Mouse (Mus musculus) hindbrain, postnatal 0 days (tissue): ENCODE data around the gene Syngr3. TPM values are rescaled to one million over a fixed set of nuclear protein-coding genes. Genes with fewer than 3 reads are reported as not detected.

Source experiments
- ATAC-seq: fragments of 200-750 bp; cut with Nextera tagmentation; 2 replicates; pipeline ENCODE4 v1.8.0; 2017; ENCODE audit warnings: mild to moderate bottlenecking, moderate TSS enrichment, moderate library complexity
- DNase-seq: peaks from one replicate; pipeline ENCODE4 v3.0.0-alpha.2; 2015; ENCODE audit warnings: low spot score
- H3K27ac ChIP-seq: fragments of 300-500 bp; sonication (generic); 2 replicates; pipeline ENCODE4 v1.5.1; 2014; ENCODE audit warnings: mild to moderate bottlenecking
- H3K27me3 ChIP-seq: fragments of 300-500 bp; sonication (generic); 2 replicates; pipeline ENCODE4 v1.6.1; 2014; ENCODE audit warnings: low read length, mixed read lengths; ENCODE audit not compliant: insufficient read depth
- H3K36me3 ChIP-seq: fragments of 300-500 bp; sonication (generic); 2 replicates; pipeline ENCODE4 v1.6.1; 2014; ENCODE audit warnings: low read length, mixed read lengths; ENCODE audit not compliant: insufficient read depth
- H3K4me1 ChIP-seq: fragments of 300-500 bp; sonication (generic); 2 replicates; pipeline ENCODE4 v1.6.1; 2014; ENCODE audit warnings: antibody characterized with exemption, low read length, mixed read lengths; ENCODE audit not compliant: insufficient read depth
- H3K4me2 ChIP-seq: fragments of 300-500 bp; sonication (generic); 2 replicates; pipeline ENCODE4 v1.6.1; 2014; ENCODE audit warnings: low read depth, mild to moderate bottlenecking, low read length, moderate library complexity, mixed read lengths
- H3K4me3 ChIP-seq: fragments of 300-500 bp; sonication (generic); 2 replicates; pipeline ENCODE4 v1.5.1; 2014; ENCODE audit warnings: low read length
- H3K9ac ChIP-seq: fragments of 300-500 bp; sonication (generic); replicated peaks from 2 replicates; pipeline ENCODE4 v1.6.1; 2014; ENCODE audit warnings: mild to moderate bottlenecking, low read length, moderate library complexity, mixed read lengths
- H3K9me3 ChIP-seq: fragments of 300-500 bp; sonication (generic); 2 replicates; pipeline ENCODE4 v1.6.1; 2016; ENCODE audit warnings: low read length, mixed read lengths
- CTCF ChIP-seq: IDR thresholded peaks from 2 replicates; pipeline ENCODE4 v1.5.1; 2016; ENCODE audit warnings: antibody characterized with exemption, control low read depth, low read depth
- WGBS: fragments of 180-500 bp; shearing (Covaris S2); extraction: QIAGEN DNeasy Blood & Tissue Kit; methylation state at CpG from one replicate; pipeline ENCODE4 v1.1.7; 2014; 5-methylcytosine and 5-hydroxymethylcytosine counted together
- polyA plus RNA-seq: library from polyadenylated mRNA; unstranded; fragments of >200 nt; fragmentation: Nextera tagmentation; extraction: Ambion mirVana; gene quantifications from 2 replicates; pipeline ENCODE4 v1.2.1, GENCODE M21; 2015
- total RNA-seq: library from RNA; depleted of rRNA; stranded (reverse); fragments of >200 nt; gene quantifications from 2 replicates; pipeline ENCODE4 v1.2.3, GENCODE M21; 2014

Gene Syngr3
- total and polyA plus RNA-seq, 2 experiments from 2014 or later, result 294 to 331 TPM

DNA sequence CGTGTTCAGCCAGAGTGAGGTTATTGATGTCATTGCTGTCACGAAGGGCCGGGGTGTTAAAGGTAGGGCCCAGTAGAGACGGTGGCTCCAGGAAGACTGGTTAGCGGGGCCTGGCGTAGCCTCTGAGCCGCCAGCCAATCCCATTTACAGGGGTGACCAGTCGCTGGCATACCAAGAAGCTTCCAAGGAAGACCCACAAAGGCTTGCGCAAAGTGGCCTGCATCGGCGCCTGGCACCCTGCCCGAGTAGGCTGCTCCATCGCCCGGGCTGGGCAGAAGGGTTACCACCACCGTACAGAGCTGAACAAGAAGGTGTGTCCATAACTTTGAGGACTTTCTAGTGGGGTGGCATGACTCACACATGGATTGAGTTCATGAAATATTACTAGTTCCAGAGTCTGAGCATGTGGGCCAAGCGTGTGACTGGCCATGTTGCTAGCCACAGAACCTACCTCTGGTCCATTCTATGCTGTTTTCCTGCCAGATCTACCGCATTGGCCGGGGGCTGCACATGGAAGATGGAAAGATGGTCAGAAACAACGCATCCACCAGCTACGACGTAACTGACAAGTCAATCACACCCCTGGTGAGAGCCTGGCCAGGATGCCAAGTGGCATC is 43.8 kb upstream of the Syngr3 start:
- Histone ChIP-seq H3K4me1 (0 out of 2 replicates have a peak, but pooled peaks cover 5% of the 10 kb centered on the region), H3K27me3 (no peaks in the 10 kb centered on the region), H3K9me3 (no peaks in the 10 kb centered on the region), H3K4me3 (no peak overlapping the region), H3K9ac (no peak overlapping the region), H3K36me3 (no peaks in the 10 kb centered on the region), H3K27ac (no peak overlapping the region), H3K4me2 (no peak overlapping the region)
- no peak for TF ChIP-seq CTCF
- DNase-seq, result no peak
- no peak for ATAC-seq
- 88% methylated on average over 21 of the region's 21 CpGs for WGBS

GRCm38 (mm10) chr17:24732233-24732935 is 42.6 kb upstream of the Syngr3 start:
- Histone ChIP-seq H3K9ac (no peak overlapping the region), H3K4me1 (0 out of 2 replicates have a peak, but pooled peaks cover 5% of the 10 kb centered on the region), H3K4me3 (no peak overlapping the region), H3K9me3 (no peaks in the 10 kb centered on the region), H3K4me2 (no peak overlapping the region), H3K27me3 (no peaks in the 10 kb centered on the region), H3K36me3 (no peaks in the 10 kb centered on the region), H3K27ac (no peak overlapping the region)
- DNase-seq, result no peak
- 76% methylated on average over 12 of the region's 12 CpGs for WGBS
- no peak for ATAC-seq
- TF ChIP-seq CTCF, result no peak

GRCm38 (mm10) chr17:24730787-24731186 is 41.0 kb upstream of the Syngr3 start:
- H3K4me2 ChIP-seq, result no peak overlapping the region
- H3K4me1 ChIP-seq, result no peaks in the 10 kb centered on the region
- no peak for TF ChIP-seq CTCF
- H3K27ac ChIP-seq, result no peak overlapping the region
- H3K36me3 ChIP-seq, result no peaks in the 10 kb centered on the region
- DNase-seq (no peak), ATAC-seq (no peak)
- no peaks in the 10 kb centered on the region for H3K27me3 ChIP-seq
- no peak overlapping the region for H3K9ac ChIP-seq
- WGBS, result 79% methylated on average over 14 of the region's 14 CpGs
- H3K9me3 ChIP-seq, result no peaks in the 10 kb centered on the region
- no peak overlapping the region for H3K4me3 ChIP-seq

DNA sequence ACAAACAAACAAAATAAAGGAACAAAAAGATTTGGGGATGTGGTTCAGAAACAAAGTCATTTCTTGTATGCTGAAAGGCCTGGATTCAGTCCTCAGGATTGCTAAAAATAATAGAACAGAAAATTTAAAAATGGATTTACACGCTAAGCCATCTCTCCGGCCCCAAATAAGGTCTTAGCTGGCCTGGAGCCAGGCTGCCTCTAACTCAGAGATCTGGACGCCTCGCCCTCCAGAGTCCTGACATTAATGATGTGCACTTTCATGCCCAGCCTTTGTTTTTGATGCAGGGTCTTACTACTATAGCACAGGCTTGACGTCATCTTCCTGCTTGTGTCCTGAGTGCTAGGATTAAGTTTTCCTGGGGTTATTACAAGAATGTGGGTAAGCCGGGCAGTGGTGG is 39.3 kb upstream of the Syngr3 start:
- no peak for TF ChIP-seq CTCF
- no peak for ATAC-seq

DNA sequence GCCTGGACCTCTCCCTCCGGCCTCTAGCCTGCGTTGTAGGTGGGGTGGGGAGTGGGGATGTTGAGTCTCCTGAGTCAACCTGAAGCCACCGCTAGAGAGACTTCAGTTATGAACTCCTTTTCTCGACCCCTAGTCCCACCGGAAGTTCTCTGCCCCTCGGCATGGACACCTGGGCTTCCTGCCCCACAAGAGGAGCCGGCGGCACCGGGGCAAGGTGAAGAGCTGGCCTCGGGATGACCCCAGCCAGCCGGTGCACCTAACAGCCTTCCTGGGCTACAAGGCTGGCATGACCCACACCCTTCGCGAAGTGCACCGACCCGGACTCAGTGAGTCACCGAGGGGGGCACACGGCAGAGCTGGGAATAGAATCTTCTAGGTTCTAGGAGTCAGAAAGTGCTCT is 38.4 kb upstream of the Syngr3 start:
- no peaks in the 10 kb centered on the region for H3K9me3 ChIP-seq
- no peaks in the 10 kb centered on the region for H3K36me3 ChIP-seq
- no peak overlapping the region for H3K4me3 ChIP-seq
- DNase-seq, result no peak
- ATAC-seq, result no peak
- no peaks in the 10 kb centered on the region for H3K27me3 ChIP-seq
- no peak overlapping the region for H3K27ac ChIP-seq
- H3K4me2 ChIP-seq, result no peak overlapping the region
- H3K9ac ChIP-seq, result no peak overlapping the region
- no peak for TF ChIP-seq CTCF
- peaks cover 5% of the 10 kb centered on the region; the same call in 1 of the 2 replicates for H3K4me1 ChIP-seq
- WGBS, result 80% methylated on average over 17 of the region's 17 CpGs

More for the DNA sequence above, 39.3 kb upstream of the Syngr3 start:
- Histone ChIP-seq H3K9me3 (no peaks in the 10 kb centered on the region), H3K4me3 (no peak overlapping the region), H3K27ac (no peak overlapping the region), H3K27me3 (no peaks in the 10 kb centered on the region), H3K36me3 (no peaks in the 10 kb centered on the region), H3K4me2 (no peak overlapping the region), H3K4me1 (no peaks in the 10 kb centered on the region), H3K9ac (no peak overlapping the region)
- 72% methylated on average over 6 of the region's 6 CpGs for WGBS
- no peak for DNase-seq

DNA sequence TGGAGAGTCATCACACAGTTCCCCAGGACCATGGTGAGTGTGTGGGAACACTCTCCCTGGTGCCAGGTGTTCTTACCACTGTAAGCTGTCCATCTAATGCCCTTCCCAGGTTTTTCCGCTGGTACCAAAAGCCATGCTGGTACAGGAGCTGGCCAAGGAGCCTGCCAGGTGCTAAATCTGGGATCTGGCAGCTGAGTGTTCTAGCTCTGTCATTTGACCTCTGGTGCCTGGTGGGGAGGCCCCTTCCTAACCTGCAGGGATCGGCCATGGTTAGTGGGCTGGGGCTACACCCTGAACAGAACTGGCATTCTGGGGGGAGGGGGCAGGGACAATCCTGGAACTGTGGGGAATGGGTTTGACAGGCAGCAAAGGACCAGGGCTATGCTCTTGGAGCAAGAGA is 37.9 kb upstream of the Syngr3 start, which contains the start of gene Rpl3l:
Gene Rpl3l, plus strand, starts transcription at position 203 of the 400 bp plus-strand sequence.
- Histone ChIP-seq H3K9me3 (no peaks in the 10 kb centered on the region), H3K4me2 (no peak within 1 kb of the TSS), H3K4me3 (no peak within 1 kb of the TSS), H3K4me1 (peaks cover 7% of the 10 kb centered on the region; the same call in 1 of the 2 replicates), H3K36me3 (no peaks in the 10 kb centered on the region), H3K27me3 (no peaks in the 10 kb centered on the region), H3K9ac (no peak within 1 kb of the TSS; the same call in 1 of the 2 replicates), H3K27ac (no peak within 1 kb of the TSS)
- TF ChIP-seq CTCF, result no peak
- DNase-seq (no peak), ATAC-seq (no peak)
- 78% methylated on average over 2 of the region's 2 CpGs for WGBS
